Mouse (Mus musculus): Measurements from ENCODE around the gene Sema3e. TPM values are rescaled to one million over a fixed set of nuclear protein-coding genes. Genes with fewer than 3 reads are reported as not detected.

Gene Sema3e
- polyA plus RNA-seq, 1 experiment from 2014 or later = 0.79 TPM

- no peak for ATAC-seq (replicated peaks; ENCODE audit: insufficient number of reproducible peaks, low FRiP score, low TSS enrichment)
- Histone ChIP-seq H3K4me1 (ENCODE audit: control insufficient read depth, insufficient read depth, low read length) (no peaks in the 10 kb centered on the region), H3K4me3 (ENCODE audit: low read depth, low read length) (no peak overlapping the region), H3K9me3 (replicated peaks; ENCODE audit: control insufficient read depth, low read length) (no peaks in the 10 kb centered on the region), H3K9ac (ENCODE audit: low read depth, low read length) (no peak overlapping the region), H3K27me3 (ENCODE audit: control insufficient read depth, insufficient read depth, low read length) (no peaks in the 10 kb centered on the region), H3K27ac (ENCODE audit: low read depth, low read length) (no peak overlapping the region), H3K36me3 (ENCODE audit: control insufficient read depth, insufficient read depth, low read length) (no peaks in the 10 kb centered on the region), H3K4me2 (no peak overlapping the region)
- 27% methylated on average over 7 of the region's 7 CpGs for WGBS (ENCODE audit: insufficient replicate concordance)
Measured at GRCm38 (mm10) chr5:14048660-14049059, 23.6 kb downstream of the Sema3e start.

- Histone ChIP-seq H3K4me2 (no peak overlapping the region), H3K27me3 (ENCODE audit: control insufficient read depth, insufficient read depth, low read length) (no peaks in the 10 kb centered on the region), H3K36me3 (ENCODE audit: control insufficient read depth, insufficient read depth, low read length) (no peaks in the 10 kb centered on the region), H3K27ac (ENCODE audit: low read depth, low read length) (no peak overlapping the region), H3K9me3 (replicated peaks; ENCODE audit: control insufficient read depth, low read length) (no peaks in the 10 kb centered on the region), H3K4me3 (ENCODE audit: low read depth, low read length) (no peak overlapping the region), H3K4me1 (ENCODE audit: control insufficient read depth, insufficient read depth, low read length) (no peaks in the 10 kb centered on the region), H3K9ac (ENCODE audit: low read depth, low read length) (no peak overlapping the region)
- no peak for ATAC-seq (replicated peaks; ENCODE audit: insufficient number of reproducible peaks, low FRiP score, low TSS enrichment)
- 53% methylated on average over 5 of the region's 5 CpGs for WGBS (ENCODE audit: insufficient replicate concordance)
Measured at GRCm38 (mm10) chr5:14054472-14054871, 29.4 kb downstream of the Sema3e start.

- H3K4me2 ChIP-seq = no peak overlapping the region
- H3K4me3 ChIP-seq (ENCODE audit: low read depth, low read length) = no peak overlapping the region
- H3K27ac ChIP-seq (ENCODE audit: low read depth, low read length) = no peak overlapping the region
- no peaks in the 10 kb centered on the region for H3K27me3 ChIP-seq (ENCODE audit: control insufficient read depth, insufficient read depth, low read length)
- no peak for ATAC-seq (replicated peaks; ENCODE audit: insufficient number of reproducible peaks, low FRiP score, low TSS enrichment)
- no peak overlapping the region for H3K9ac ChIP-seq (ENCODE audit: low read depth, low read length)
- 80% methylated on average over 4 of the region's 4 CpGs for WGBS (ENCODE audit: insufficient replicate concordance)
- no peaks in the 10 kb centered on the region for H3K9me3 ChIP-seq (replicated peaks; ENCODE audit: control insufficient read depth, low read length)
- H3K36me3 ChIP-seq (ENCODE audit: control insufficient read depth, insufficient read depth, low read length) = no peaks in the 10 kb centered on the region
- no peaks in the 10 kb centered on the region for H3K4me1 ChIP-seq (ENCODE audit: control insufficient read depth, insufficient read depth, low read length)
Measured at GRCm38 (mm10) chr5:14059895-14060553, 34.9 kb downstream of the Sema3e start.

- no peaks in the 10 kb centered on the region for H3K4me1 ChIP-seq (ENCODE audit: control insufficient read depth, insufficient read depth, low read length)
- 72% methylated on average over 4 of the region's 4 CpGs for WGBS (ENCODE audit: insufficient replicate concordance)
Measured at GRCm38 (mm10) chr5:14062918-14063481, 37.9 kb downstream of the Sema3e start.

GRCm38 (mm10) chr5:14073152-14073551 is 48.1 kb downstream of the Sema3e start:
- Histone ChIP-seq H3K27me3 (ENCODE audit: control insufficient read depth, insufficient read depth, low read length) (no peaks in the 10 kb centered on the region), H3K36me3 (ENCODE audit: control insufficient read depth, insufficient read depth, low read length) (no peaks in the 10 kb centered on the region), H3K27ac (ENCODE audit: low read depth, low read length) (no peak overlapping the region), H3K4me1 (ENCODE audit: control insufficient read depth, insufficient read depth, low read length) (no peaks in the 10 kb centered on the region), H3K9me3 (replicated peaks; ENCODE audit: control insufficient read depth, low read length) (no peaks in the 10 kb centered on the region), H3K4me2 (no peak overlapping the region), H3K9ac (ENCODE audit: low read depth, low read length) (no peak overlapping the region), H3K4me3 (ENCODE audit: low read depth, low read length) (no peak overlapping the region)
- 77% methylated on average over 3 of the region's 3 CpGs for WGBS (ENCODE audit: insufficient replicate concordance)
- ATAC-seq (replicated peaks; ENCODE audit: insufficient number of reproducible peaks, low FRiP score, low TSS enrichment) = peak; percentile 59; the same call in 1 of the 2 replicates

More at GRCm38 (mm10) chr5:14062918-14063481, 37.9 kb downstream of the Sema3e start:
- Histone ChIP-seq H3K27ac (ENCODE audit: low read depth, low read length) (no peak overlapping the region), H3K4me2 (no peak overlapping the region), H3K36me3 (ENCODE audit: control insufficient read depth, insufficient read depth, low read length) (no peaks in the 10 kb centered on the region), H3K9me3 (replicated peaks; ENCODE audit: control insufficient read depth, low read length) (no peaks in the 10 kb centered on the region), H3K4me3 (ENCODE audit: low read depth, low read length) (no peak overlapping the region), H3K27me3 (ENCODE audit: control insufficient read depth, insufficient read depth, low read length) (no peaks in the 10 kb centered on the region), H3K9ac (ENCODE audit: low read depth, low read length) (no peak overlapping the region)
- ATAC-seq (replicated peaks; ENCODE audit: insufficient number of reproducible peaks, low FRiP score, low TSS enrichment) = no peak

DNA sequence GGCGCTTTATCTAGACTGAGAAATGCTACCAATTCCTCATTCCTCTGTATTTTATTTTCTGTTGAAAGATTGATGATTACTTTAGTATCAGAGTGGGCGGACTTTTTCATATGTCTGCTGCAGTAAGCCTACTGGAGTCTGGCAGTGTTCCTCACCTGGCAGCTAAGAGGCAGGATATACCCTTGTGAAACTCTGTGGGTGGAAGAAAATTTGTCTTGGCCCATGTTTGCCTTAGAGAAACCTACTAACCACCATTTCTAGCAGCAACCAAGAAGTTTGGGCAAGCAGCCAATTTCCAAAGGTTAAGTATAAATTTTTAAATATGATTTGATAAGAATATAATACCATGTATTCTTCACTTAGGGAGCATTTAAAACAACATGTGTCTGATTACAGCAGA is 63.0 kb downstream of the Sema3e start:
- Histone ChIP-seq H3K9me3 (replicated peaks; ENCODE audit: control insufficient read depth, low read length) (no peaks in the 10 kb centered on the region), H3K27me3 (ENCODE audit: control insufficient read depth, insufficient read depth, low read length) (no peaks in the 10 kb centered on the region), H3K4me2 (no peak overlapping the region), H3K4me3 (ENCODE audit: low read depth, low read length) (no peak overlapping the region), H3K4me1 (ENCODE audit: control insufficient read depth, insufficient read depth, low read length) (no peaks in the 10 kb centered on the region), H3K9ac (ENCODE audit: low read depth, low read length) (no peak overlapping the region), H3K36me3 (ENCODE audit: control insufficient read depth, insufficient read depth, low read length) (no peaks in the 10 kb centered on the region), H3K27ac (ENCODE audit: low read depth, low read length) (no peak overlapping the region)
- ATAC-seq (replicated peaks; ENCODE audit: insufficient number of reproducible peaks, low FRiP score, low TSS enrichment) = no peak
- WGBS (ENCODE audit: insufficient replicate concordance) = 67% methylated on average over 2 of the region's 2 CpGs

DNA sequence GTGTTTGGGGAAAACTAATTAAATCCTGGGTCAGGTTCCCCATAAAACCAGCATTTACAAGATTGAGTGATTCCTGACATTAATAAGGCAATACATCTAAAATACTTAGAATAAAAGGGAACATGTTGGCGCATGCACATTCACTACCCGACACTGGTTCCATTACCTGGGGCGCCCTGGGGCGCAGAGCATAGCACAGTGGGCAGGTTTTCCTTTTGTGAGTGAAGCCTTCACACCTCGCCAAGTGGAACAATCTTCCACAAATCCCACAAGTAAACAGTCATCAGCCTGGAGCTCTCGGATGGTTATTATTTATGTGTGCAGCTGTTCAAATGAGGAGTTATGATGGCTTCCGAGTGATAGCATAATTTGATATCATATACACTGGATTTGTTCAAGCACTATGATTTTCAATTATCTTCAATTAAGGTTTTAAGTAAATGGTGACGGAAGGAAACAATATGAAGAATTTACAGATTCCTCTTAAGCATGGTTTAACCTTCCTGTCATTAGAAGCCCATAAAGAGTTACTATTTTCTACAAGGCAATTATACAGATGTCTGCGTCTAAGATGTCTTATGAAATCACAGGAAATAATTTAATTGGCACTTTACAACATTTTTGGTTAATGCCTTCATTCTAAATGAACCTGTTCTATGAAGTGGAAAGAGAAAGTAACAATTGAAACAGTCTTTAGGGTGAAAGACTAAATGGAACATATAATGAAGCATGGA is 65.0 kb downstream of the Sema3e start:
- Histone ChIP-seq H3K4me2 (no peak overlapping the region), H3K4me3 (ENCODE audit: low read depth, low read length) (no peak overlapping the region), H3K27ac (ENCODE audit: low read depth, low read length) (no peak overlapping the region), H3K27me3 (ENCODE audit: control insufficient read depth, insufficient read depth, low read length) (no peaks in the 10 kb centered on the region), H3K9me3 (replicated peaks; ENCODE audit: control insufficient read depth, low read length) (no peaks in the 10 kb centered on the region), H3K36me3 (ENCODE audit: control insufficient read depth, insufficient read depth, low read length) (no peaks in the 10 kb centered on the region), H3K4me1 (ENCODE audit: control insufficient read depth, insufficient read depth, low read length) (no peaks in the 10 kb centered on the region), H3K9ac (ENCODE audit: low read depth, low read length) (no peak overlapping the region)
- 82% methylated on average over 9 of the region's 9 CpGs for WGBS (ENCODE audit: insufficient replicate concordance)
- no peak for ATAC-seq (replicated peaks; ENCODE audit: insufficient number of reproducible peaks, low FRiP score, low TSS enrichment)

DNA sequence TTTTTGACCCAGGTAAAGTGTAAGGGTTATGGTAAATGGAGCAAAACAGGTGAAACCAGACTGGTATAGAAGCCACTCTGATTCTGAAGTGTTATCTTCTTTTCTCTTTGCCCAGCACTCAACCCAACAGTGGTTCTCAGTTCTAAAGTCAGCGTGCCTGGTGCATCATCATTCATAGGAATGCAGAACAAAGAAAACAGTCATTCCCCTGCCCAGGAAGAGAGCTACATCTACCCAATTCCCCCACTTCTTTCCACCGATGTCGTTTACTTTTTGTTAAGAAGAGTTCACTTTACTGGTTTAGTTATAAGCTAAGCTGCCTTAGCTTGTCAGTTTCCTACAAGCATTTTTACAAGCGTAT is 65.5 kb downstream of the Sema3e start:
- WGBS (ENCODE audit: insufficient replicate concordance) = 76% methylated on average over 4 of the region's 4 CpGs
- Histone ChIP-seq H3K9ac (ENCODE audit: low read depth, low read length) (no peak overlapping the region), H3K9me3 (replicated peaks; ENCODE audit: control insufficient read depth, low read length) (no peaks in the 10 kb centered on the region), H3K4me1 (ENCODE audit: control insufficient read depth, insufficient read depth, low read length) (no peaks in the 10 kb centered on the region), H3K4me2 (no peak overlapping the region), H3K36me3 (ENCODE audit: control insufficient read depth, insufficient read depth, low read length) (no peaks in the 10 kb centered on the region), H3K27ac (ENCODE audit: low read depth, low read length) (no peak overlapping the region), H3K4me3 (ENCODE audit: low read depth, low read length) (no peak overlapping the region), H3K27me3 (ENCODE audit: control insufficient read depth, insufficient read depth, low read length) (no peaks in the 10 kb centered on the region)
- no peak for ATAC-seq (replicated peaks; ENCODE audit: insufficient number of reproducible peaks, low FRiP score, low TSS enrichment)

All from heart, embryonic 11.5 days (tissue).